8 mouse cellular contexts compared by ENCODE assay signal in the genomic region with DNA sequence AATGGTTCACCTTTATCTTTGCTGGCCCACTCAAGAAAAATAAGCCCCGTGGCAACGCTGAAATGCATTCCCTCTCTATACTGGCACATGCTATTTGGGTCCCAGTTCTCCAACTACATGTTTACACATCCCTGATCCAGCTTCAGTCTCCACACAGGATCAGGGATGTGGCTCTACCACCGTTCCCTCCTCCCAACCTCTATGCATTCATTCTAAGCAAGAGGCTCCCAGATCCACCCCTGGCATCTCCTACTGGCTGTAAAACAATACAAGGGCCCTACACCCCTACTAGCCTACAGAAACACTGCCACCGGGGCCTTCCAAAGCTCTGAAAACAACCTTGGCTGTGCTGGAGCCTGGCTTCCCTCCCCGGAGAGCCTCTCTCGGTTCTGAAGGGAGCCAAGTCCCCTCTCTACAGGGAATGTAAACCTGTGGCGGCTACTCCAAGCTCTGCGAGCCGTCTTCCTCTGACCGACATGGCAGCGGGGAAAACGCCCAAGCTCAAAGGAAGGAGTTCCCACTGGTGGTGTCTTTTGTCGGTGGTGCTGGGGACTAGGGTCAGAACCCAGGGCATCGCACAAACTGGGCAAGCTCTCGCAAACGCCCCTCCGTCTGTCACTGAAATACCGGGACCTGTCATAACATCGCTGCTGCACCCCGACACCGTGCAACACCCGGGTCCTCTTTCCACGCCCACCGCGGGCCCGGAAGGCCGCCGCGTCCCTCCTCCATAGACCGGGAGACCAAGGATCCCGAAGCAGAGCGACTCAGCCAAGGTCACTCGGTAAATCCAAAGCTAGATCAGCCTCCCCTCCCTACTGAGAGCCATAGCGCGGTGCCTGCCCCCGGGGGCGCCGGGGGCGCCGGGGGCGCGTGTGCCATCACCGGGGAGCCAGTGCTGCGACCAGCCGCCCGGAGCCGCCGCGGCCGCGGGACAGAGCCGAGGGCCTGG. TPM values are rescaled to one million over a fixed set of nuclear protein-coding genes. Genes with fewer than 3 reads are reported as not detected.
DNase-seq lines count a peak whose midpoint lies in the region; ATAC-seq lines count a peak whose summit lies in the region.

A gene (plus strand): TSS at position 889 of the 952 bp plus-strand sequence.

- H3K9me3 ChIP-seq in intestine, embryonic 15.5 days: no peaks in the 10 kb centered on the region
- no peaks in the 10 kb centered on the region for H3K9me3 ChIP-seq in limb, embryonic 13.5 days
- H3K9me3 ChIP-seq in midbrain, embryonic 13.5 days: no peaks in the 10 kb centered on the region

- peak; percentile 35 for DNase-seq in urinary bladder, postnatal 25 days (ENCODE audit: low spot score)
- DNase-seq in urinary bladder, postnatal 10 days (ENCODE audit: low spot score): no peak
- peak; percentile 66 to 71 for DNase-seq in cerebellum, postnatal 14 days
- DNase-seq in thymus, postnatal 14 days: peak; percentile 62

- H3K9ac ChIP-seq in intestine, embryonic 15.5 days: peak within 1 kb of the TSS; percentile 92
- peak within 1 kb of the TSS; percentile 95 for H3K9ac ChIP-seq in limb, embryonic 13.5 days
- peak within 1 kb of the TSS; percentile 98 for H3K9ac ChIP-seq in midbrain, embryonic 13.5 days (replicated peaks)

- ATAC-seq in granulocyte monocyte progenitor cell, adult 5-6 weeks (replicated peaks; ENCODE audit: poor library complexity, severe bottlenecking): peak; percentile 40
- peak; percentile 66 for ATAC-seq in intestine, embryonic 15.5 days
- peak; percentile 57 for ATAC-seq in limb, embryonic 13.5 days (ENCODE audit: low FRiP score, low read depth)
- ATAC-seq in midbrain, embryonic 13.5 days: peak; percentile 39

- peak within 1 kb of the TSS; percentile 97 for H3K27ac ChIP-seq in intestine, embryonic 15.5 days
- H3K27ac ChIP-seq in limb, embryonic 13.5 days: peak within 1 kb of the TSS; percentile 94
- peak within 1 kb of the TSS; percentile 97 for H3K27ac ChIP-seq in midbrain, embryonic 13.5 days

- peak within 1 kb of the TSS; percentile 95 for H3K4me3 ChIP-seq in intestine, embryonic 15.5 days (replicated peaks)
- peak within 1 kb of the TSS; percentile 100 for H3K4me3 ChIP-seq in limb, embryonic 13.5 days
- H3K4me3 ChIP-seq in midbrain, embryonic 13.5 days (replicated peaks): peak within 1 kb of the TSS; percentile 100

- H3K27me3 ChIP-seq in intestine, embryonic 15.5 days (replicated peaks): no peaks in the 10 kb centered on the region
- no peaks in the 10 kb centered on the region for H3K27me3 ChIP-seq in limb, embryonic 13.5 days
- H3K27me3 ChIP-seq in midbrain, embryonic 13.5 days: no peaks in the 10 kb centered on the region

- 3% methylated on average over 52 of the region's 52 CpGs for WGBS in intestine, embryonic 15.5 days
- WGBS in limb, embryonic 13.5 days: 4% methylated on average over 52 of the region's 52 CpGs
- WGBS in midbrain, embryonic 13.5 days: 3% methylated on average over 52 of the region's 52 CpGs

- peaks cover 25% of the 10 kb centered on the region for H3K4me1 ChIP-seq in intestine, embryonic 15.5 days (replicated peaks)
- H3K4me1 ChIP-seq in limb, embryonic 13.5 days: peaks cover 28% of the 10 kb centered on the region
- H3K4me1 ChIP-seq in midbrain, embryonic 13.5 days (replicated peaks): peaks cover 24% of the 10 kb centered on the region

- peak within 1 kb of the TSS; percentile 89 for H3K4me2 ChIP-seq in intestine, embryonic 15.5 days (replicated peaks)
- peak within 1 kb of the TSS; percentile 98 for H3K4me2 ChIP-seq in limb, embryonic 13.5 days (replicated peaks)
- H3K4me2 ChIP-seq in midbrain, embryonic 13.5 days (replicated peaks): peak within 1 kb of the TSS; percentile 92

- H3K36me3 ChIP-seq in intestine, embryonic 15.5 days: no peaks in the 10 kb centered on the region
- peaks cover 21% of the 10 kb centered on the region for H3K36me3 ChIP-seq in limb, embryonic 13.5 days
- peaks cover 6% of the 10 kb centered on the region; the same call in 1 of the 2 replicates for H3K36me3 ChIP-seq in midbrain, embryonic 13.5 days

RNA-seq across cellular contexts. Expression of the gene that starts here (rescaled TPM):
- total RNA-seq in granulocyte monocyte progenitor cell, adult 5-6 weeks (2014; fragmentation: Nextera tagmentation): 39.8 and 49.3 TPM in 2 replicates
- total RNA-seq in granulocyte monocyte progenitor cell, adult 5-6 weeks (2017): 24.3 and 25.7 TPM in 2 replicates
- polyA plus RNA-seq in intestine, embryonic 15.5 days (2015; fragmentation: Nextera tagmentation; extraction: Ambion mirVana): 65.3 and 73.3 TPM in 2 replicates
- polyA plus RNA-seq in limb, embryonic 13.5 days (2015; fragmentation: Nextera tagmentation; extraction: Ambion mirVana): 90.8 and 93.6 TPM in 2 replicates
- polyA plus RNA-seq in midbrain, embryonic 13.5 days (2015; fragmentation: Nextera tagmentation; extraction: Ambion mirVana): 154 and 165 TPM in 2 replicates
